Mouse (Mus musculus) myocyte (in vitro differentiated cells): ENCODE measurements around the gene Sparc.

Experiments used
- MAX ChIP-seq: IDR thresholded peaks from one replicate; pipeline ENCODE4 v1.6.1; 2011; ENCODE audit warnings: low read depth, mild to moderate bottlenecking, control low read depth
- POLR2A ChIP-seq: IDR thresholded peaks from one replicate; pipeline ENCODE4 v1.6.1; 2011; ENCODE audit warnings: low read depth, mild to moderate bottlenecking, control low read depth, moderate library complexity; ENCODE audit not compliant: insufficient read length
- TCF12 ChIP-seq: IDR thresholded peaks from one replicate; pipeline ENCODE4 v1.6.1; 2011; ENCODE audit warnings: mild to moderate bottlenecking, control low read depth; ENCODE audit not compliant: poor library complexity, insufficient read depth, severe bottlenecking
- TCF3 ChIP-seq: IDR thresholded peaks from one replicate; pipeline ENCODE4 v1.6.1; 2011; ENCODE audit warnings: low read depth, control low read depth; ENCODE audit not compliant: insufficient read length
- USF1 ChIP-seq: IDR thresholded peaks from one replicate; pipeline ENCODE4 v1.6.1; 2011; ENCODE audit warnings: low read depth, mild to moderate bottlenecking, control low read depth, moderate library complexity

GRCm38 (mm10) chr11:55395073-55395642 is 27.8 kb downstream of the Sparc start:
- TF ChIP-seq USF1 (no peak), POLR2A (no peak), MAX (no peak), TCF12 (no peak), TCF3 (no peak)
